Mouse (Mus musculus) midbrain, embryonic 16.5 days (tissue): Measurements from ENCODE around the gene Vwce. TPM values are rescaled to one million over a fixed set of nuclear protein-coding genes. Genes with fewer than 3 reads are reported as not detected.

Experiments used
- ATAC-seq: fragments of 200-750 bp; cut with Nextera tagmentation; 2 replicates; pipeline ENCODE4 v1.8.0; 2017; ENCODE audit warnings: moderate TSS enrichment
- H3K27ac ChIP-seq: fragments of 300-500 bp; sonication (generic); 2 replicates; pipeline ENCODE4 v1.5.1; 2014; ENCODE audit warnings: mild to moderate bottlenecking, low read length, mixed read lengths
- H3K27me3 ChIP-seq: fragments of 300-500 bp; sonication (generic); 2 replicates; pipeline ENCODE4 v1.6.1; 2014; ENCODE audit warnings: low read depth, low read length, mixed read lengths; ENCODE audit not compliant: control insufficient read depth, insufficient read depth
- H3K36me3 ChIP-seq: fragments of 300-500 bp; sonication (generic); 2 replicates; pipeline ENCODE4 v1.6.1; 2014; ENCODE audit warnings: mild to moderate bottlenecking, low read length, moderate library complexity, mixed read lengths; ENCODE audit not compliant: control insufficient read depth, insufficient read depth
- H3K4me1 ChIP-seq: fragments of 300-500 bp; sonication (generic); 2 replicates; pipeline ENCODE4 v1.6.1; 2014; ENCODE audit warnings: mild to moderate bottlenecking, low read length, mixed read lengths; ENCODE audit not compliant: control insufficient read depth, insufficient read depth
- H3K4me2 ChIP-seq: fragments of 300-500 bp; sonication (generic); 2 replicates; pipeline ENCODE4 v1.6.1; 2014; ENCODE audit warnings: mild to moderate bottlenecking, low read length, mixed read lengths
- H3K4me3 ChIP-seq: fragments of 300-500 bp; sonication (generic); 2 replicates; pipeline ENCODE4 v1.5.1; 2014; ENCODE audit warnings: low read depth, mild to moderate bottlenecking, low read length, moderate library complexity, mixed read lengths
- H3K9ac ChIP-seq: fragments of 300-500 bp; sonication (generic); 2 replicates; pipeline ENCODE4 v1.6.1; 2014; ENCODE audit warnings: low read depth, low read length, mixed read lengths
- H3K9me3 ChIP-seq: fragments of 300-500 bp; sonication (generic); replicated peaks from 2 replicates; pipeline ENCODE4 v1.6.1; 2014; ENCODE audit warnings: mild to moderate bottlenecking, low read length, mixed read lengths; ENCODE audit not compliant: control insufficient read depth, poor library complexity, severe bottlenecking
- WGBS: fragments of 180-500 bp; shearing (Covaris S2); extraction: QIAGEN DNeasy Blood & Tissue Kit; methylation state at CpG from one replicate; pipeline ENCODE4 v1.1.7; 2014; 5-methylcytosine and 5-hydroxymethylcytosine counted together
- polyA plus RNA-seq: library from polyadenylated mRNA; unstranded; fragments of >200 nt; fragmentation: Nextera tagmentation; extraction: Ambion mirVana; gene quantifications from 2 replicates; pipeline ENCODE4 v1.2.1, GENCODE M21; 2015

Gene Vwce
- polyA plus RNA-seq, 1 experiment from 2014 or later: 2.0 TPM

GRCm38 (mm10) chr19:10714168-10714567 is 80.2 kb downstream of the Vwce start:
- no peak for ATAC-seq
- Histone ChIP-seq H3K4me1 (peaks cover 6% of the 10 kb centered on the region; the same call in 1 of the 2 replicates), H3K4me3 (no peak overlapping the region), H3K27ac (no peak overlapping the region), H3K27me3 (no peaks in the 10 kb centered on the region), H3K4me2 (no peak overlapping the region), H3K36me3 (peaks cover 22% of the 10 kb centered on the region), H3K9ac (peak overlapping the region; percentile 38), H3K9me3 (no peaks in the 10 kb centered on the region)
- WGBS: 79% methylated on average over 6 of the region's 6 CpGs

DNA sequence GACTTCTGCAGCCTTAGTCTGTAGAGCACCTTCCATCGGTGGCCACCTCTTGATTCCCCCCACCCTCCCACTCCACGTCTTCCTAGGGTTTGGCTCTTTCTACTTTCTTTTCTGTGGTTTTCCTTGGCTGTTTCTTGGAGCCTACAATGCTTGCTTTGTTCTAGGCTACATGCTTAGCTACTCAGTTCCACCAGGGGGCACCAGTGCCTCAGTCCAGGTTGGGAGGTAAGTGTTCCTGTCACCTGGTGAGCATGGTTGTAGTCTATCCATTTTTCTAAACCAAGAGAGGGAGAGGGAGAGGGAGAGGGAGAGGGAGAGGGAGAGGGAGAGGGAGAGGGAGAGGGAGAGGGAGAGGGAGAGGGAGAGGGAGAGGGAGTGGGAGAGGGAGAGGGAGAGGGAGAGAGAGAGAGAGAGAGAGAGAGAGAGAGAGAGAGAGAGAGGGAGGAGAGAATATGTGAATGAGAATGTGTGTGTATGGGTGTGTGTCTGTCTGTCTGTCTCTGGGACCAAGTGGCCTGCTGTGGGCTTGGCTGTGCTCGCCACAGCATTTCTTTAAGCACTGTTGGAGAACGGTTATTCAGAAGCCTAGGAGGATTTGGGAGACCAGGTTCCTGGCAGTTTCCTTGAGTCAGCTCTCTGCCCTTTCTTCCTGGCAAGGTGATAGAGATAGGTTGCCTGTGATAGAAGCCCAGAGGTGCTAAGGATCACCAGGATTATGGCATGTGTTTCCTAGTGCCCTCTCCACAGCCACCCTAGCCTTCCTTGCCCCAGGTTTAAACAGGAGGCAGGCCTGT is 80.9 kb downstream of the Vwce start:
- peaks cover 3% of the 10 kb centered on the region; the same call in 1 of the 2 replicates for H3K4me1 ChIP-seq
- peak overlapping the region; percentile 68 for H3K27ac ChIP-seq
- peak; percentile 52; the same call in 1 of the 2 replicates for ATAC-seq
- H3K27me3 ChIP-seq: no peaks in the 10 kb centered on the region
- H3K9ac ChIP-seq: no peak overlapping the region
- WGBS: 34% methylated on average over 4 of the region's 4 CpGs
- no peak overlapping the region for H3K4me2 ChIP-seq
- H3K36me3 ChIP-seq: peaks cover 22% of the 10 kb centered on the region
- H3K9me3 ChIP-seq: no peaks in the 10 kb centered on the region
- no peak overlapping the region for H3K4me3 ChIP-seq

DNA sequence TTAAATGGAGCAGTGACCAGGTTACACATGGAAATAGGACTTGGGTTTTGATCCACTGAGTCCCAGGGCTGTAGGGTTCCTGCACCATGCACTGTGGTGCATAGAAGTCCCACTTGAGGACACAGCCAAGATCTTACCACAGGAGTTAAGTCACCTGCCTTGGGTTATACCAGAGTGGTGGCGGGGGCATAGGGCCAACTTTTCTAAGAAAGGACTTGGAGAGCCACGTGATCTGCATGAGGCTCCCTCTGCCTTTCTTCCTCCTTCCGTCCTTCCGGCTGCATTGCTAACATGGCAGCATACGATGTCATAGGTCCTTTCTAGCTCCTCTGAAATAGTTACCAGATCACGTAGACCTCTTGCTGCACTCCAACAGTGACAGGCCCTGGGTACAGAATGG is 81.5 kb downstream of the Vwce start:
- Histone ChIP-seq H3K9me3 (no peaks in the 10 kb centered on the region), H3K36me3 (peaks cover 22% of the 10 kb centered on the region), H3K4me3 (no peak overlapping the region), H3K4me2 (no peak overlapping the region), H3K9ac (no peak overlapping the region), H3K4me1 (peaks cover 4% of the 10 kb centered on the region; the same call in 1 of the 2 replicates), H3K27me3 (no peaks in the 10 kb centered on the region), H3K27ac (peak overlapping the region; percentile 68; the same call in 1 of the 2 replicates)
- no peak for ATAC-seq
- WGBS: 88% methylated on average over 6 of the region's 6 CpGs

Other genes with a start within 250 kb of the Vwce start
- 13.6 and 15.5 TPM in 2 replicates for gene Syt7, start 245.1 kb upstream of the Vwce start, polyA plus RNA-seq
- 1.9 and 2.0 TPM in 2 replicates for gene Lrrc10b, start 176.7 kb upstream of the Vwce start, polyA plus RNA-seq
- gene Ppp1r32, start 151.3 kb upstream of the Vwce start, polyA plus RNA-seq: 3.6 and 5.9 TPM in 2 replicates
- gene Cpsf7, start 108.9 kb upstream of the Vwce start, polyA plus RNA-seq: 55.9 and 56.0 TPM in 2 replicates
- gene Sdhaf2, start 108.1 kb upstream of the Vwce start, polyA plus RNA-seq: 60.2 and 62.7 TPM in 2 replicates
- gene Tmem216, start 78.0 kb upstream of the Vwce start, polyA plus RNA-seq: 52.0 and 52.3 TPM in 2 replicates
- gene Cyb561a3, start 57.0 kb upstream of the Vwce start, polyA plus RNA-seq: 24.5 and 26.4 TPM in 2 replicates
- gene Tmem138, start 56.9 kb upstream of the Vwce start, polyA plus RNA-seq: 37.8 TPM in 2 replicates
- 218 and 234 TPM in 2 replicates for gene Ddb1, start 28.9 kb upstream of the Vwce start, polyA plus RNA-seq
- gene Tkfc, start 28.6 kb upstream of the Vwce start, polyA plus RNA-seq: 24.6 and 25.4 TPM in 2 replicates
- not detected in 2 replicates for gene Pga5, start 43.9 kb downstream of the Vwce start, polyA plus RNA-seq
- gene Vps37c, start 54.5 kb downstream of the Vwce start, polyA plus RNA-seq: 28.6 and 31.2 TPM in 2 replicates
- 0.48 and 0.78 TPM in 2 replicates for gene Cd5, start 104.8 kb downstream of the Vwce start, polyA plus RNA-seq
- gene Cd6, start 195.8 kb downstream of the Vwce start, polyA plus RNA-seq: 0.06 TPM in 1 of 2 replicates, not detected in the other
- 0.27 and 0.30 TPM in 2 replicates for gene Slc15a3, start 205.5 kb downstream of the Vwce start, polyA plus RNA-seq
- gene Tmem132a, start 235.7 kb downstream of the Vwce start, polyA plus RNA-seq: 242 and 267 TPM in 2 replicates
- gene Tmem109, start 247.8 kb downstream of the Vwce start, polyA plus RNA-seq: 47.0 TPM in 2 replicates